Mouse (Mus musculus): ENCODE results near the gene Gfi1.

The Gfi1 gene

GRCm38 (mm10) chr5:107678392-107678791 is 47.4 kb downstream of the Gfi1 start:
- no peak for DNase-seq (ENCODE audit: low spot score in 2 of 2)

Data from thymus, postnatal 10 days (tissue).